Mouse (Mus musculus): ENCODE measurements around the gene Lfng. TPM values are rescaled to one million over a fixed set of nuclear protein-coding genes. Genes with fewer than 3 reads are reported as not detected.

Gene Lfng
- not detected in 2 replicates for polyA plus RNA-seq (2012; ENCODE audit: insufficient read depth, insufficient read length, low replicate concordance, missing spikeins)

- Histone ChIP-seq H3K4me1 (ENCODE audit: control insufficient read depth, insufficient read depth, low read length) (peaks cover 58% of the 10 kb centered on the region), H3K27ac (ENCODE audit: insufficient read depth, low read depth, low read length) (peak within 1 kb of the TSS; percentile 23; the same call in 1 of the 2 replicates), H3K4me3 (ENCODE audit: insufficient read depth, low read depth, low read length) (peak within 1 kb of the TSS; percentile 50)
- under 1% methylated on average over 87 of the region's 91 CpGs for WGBS
- TF ChIP-seq CTCF (IDR thresholded peaks at IDR 0.05; ENCODE audit: insufficient read depth, low read depth, low read length) (peak; percentile 15; the same call in 1 of the 2 replicates), POLR2A (IDR thresholded peaks at IDR 0.05; ENCODE audit: insufficient read depth, low read depth, low read length) (peak; percentile 16; the same call in 1 of the 2 replicates)
Observed at GRCm38 (mm10) chr5:140607001-140607835, at the start of gene Lfng. Gene Lfng (plus strand): TSS chr5:140607320.

- no peak overlapping the region for H3K4me3 ChIP-seq (ENCODE audit: insufficient read depth, low read depth, low read length)
- H3K27ac ChIP-seq (ENCODE audit: insufficient read depth, low read depth, low read length): no peak overlapping the region
- peaks cover 15% of the 10 kb centered on the region for H3K4me1 ChIP-seq (ENCODE audit: control insufficient read depth, insufficient read depth, low read length)
- 87% methylated on average over 9 of the region's 9 CpGs for WGBS
- TF ChIP-seq CTCF (IDR thresholded peaks at IDR 0.05; ENCODE audit: insufficient read depth, low read depth, low read length) (no peak), POLR2A (IDR thresholded peaks at IDR 0.05; ENCODE audit: insufficient read depth, low read depth, low read length) (no peak)
Observed at GRCm38 (mm10) chr5:140562601-140563000, 44.5 kb upstream of the Lfng start.

- Histone ChIP-seq H3K4me3 (ENCODE audit: insufficient read depth, low read depth, low read length) (no peak within 1 kb of the TSS), H3K4me1 (ENCODE audit: control insufficient read depth, insufficient read depth, low read length) (peaks cover 22% of the 10 kb centered on the region), H3K27ac (ENCODE audit: insufficient read depth, low read depth, low read length) (no peak within 1 kb of the TSS)
- TF ChIP-seq CTCF (IDR thresholded peaks at IDR 0.05; ENCODE audit: insufficient read depth, low read depth, low read length) (no peak), POLR2A (IDR thresholded peaks at IDR 0.05; ENCODE audit: insufficient read depth, low read depth, low read length) (no peak)
- 95% methylated on average over 4 of the region's 4 CpGs for WGBS
Observed at GRCm38 (mm10) chr5:140564896-140565295, 42.2 kb upstream of the Lfng start, which contains the start of gene Grifin. Gene Grifin (minus strand): TSS chr5:140565071.

GRCm38 (mm10) chr5:140565451-140565850, 41.7 kb upstream of the Lfng start:
- Histone ChIP-seq H3K4me3 (ENCODE audit: insufficient read depth, low read depth, low read length) (no peak overlapping the region), H3K4me1 (ENCODE audit: control insufficient read depth, insufficient read depth, low read length) (peaks cover 22% of the 10 kb centered on the region), H3K27ac (ENCODE audit: insufficient read depth, low read depth, low read length) (no peak overlapping the region)
- WGBS: 44% methylated on average over 5 of the region's 5 CpGs
- TF ChIP-seq POLR2A (IDR thresholded peaks at IDR 0.05; ENCODE audit: insufficient read depth, low read depth, low read length): no peak
- TF ChIP-seq CTCF (IDR thresholded peaks at IDR 0.05; ENCODE audit: insufficient read depth, low read depth, low read length): no peak

- H3K27ac ChIP-seq (ENCODE audit: insufficient read depth, low read depth, low read length): no peak overlapping the region
- TF ChIP-seq CTCF (IDR thresholded peaks at IDR 0.05; ENCODE audit: insufficient read depth, low read depth, low read length): peak; percentile 46; the same call in 1 of the 2 replicates
- no peak for TF ChIP-seq POLR2A (IDR thresholded peaks at IDR 0.05; ENCODE audit: insufficient read depth, low read depth, low read length)
- no peak overlapping the region for H3K4me3 ChIP-seq (ENCODE audit: insufficient read depth, low read depth, low read length)
- 64% methylated on average over 6 of the region's 6 CpGs for WGBS
- peaks cover 24% of the 10 kb centered on the region for H3K4me1 ChIP-seq (ENCODE audit: control insufficient read depth, insufficient read depth, low read length)
Observed at GRCm38 (mm10) chr5:140565856-140566255, 41.3 kb upstream of the Lfng start.

GRCm38 (mm10) chr5:140566271-140566670, 40.8 kb upstream of the Lfng start:
- no peak for TF ChIP-seq CTCF (IDR thresholded peaks at IDR 0.05; ENCODE audit: insufficient read depth, low read depth, low read length)
- no peak for TF ChIP-seq POLR2A (IDR thresholded peaks at IDR 0.05; ENCODE audit: insufficient read depth, low read depth, low read length)
- peaks cover 24% of the 10 kb centered on the region for H3K4me1 ChIP-seq (ENCODE audit: control insufficient read depth, insufficient read depth, low read length)
- 89% methylated on average over 4 of the region's 4 CpGs for WGBS
- no peak overlapping the region for H3K27ac ChIP-seq (ENCODE audit: insufficient read depth, low read depth, low read length)
- H3K4me3 ChIP-seq (ENCODE audit: insufficient read depth, low read depth, low read length): no peak overlapping the region

GRCm38 (mm10) chr5:140567321-140567720, 39.8 kb upstream of the Lfng start:
- Histone ChIP-seq H3K4me3 (ENCODE audit: insufficient read depth, low read depth, low read length) (no peak overlapping the region), H3K27ac (ENCODE audit: insufficient read depth, low read depth, low read length) (no peak overlapping the region), H3K4me1 (ENCODE audit: control insufficient read depth, insufficient read depth, low read length) (peaks cover 28% of the 10 kb centered on the region)
- 43% methylated on average over 11 of the region's 11 CpGs for WGBS
- TF ChIP-seq POLR2A (IDR thresholded peaks at IDR 0.05; ENCODE audit: insufficient read depth, low read depth, low read length) (no peak), CTCF (IDR thresholded peaks at IDR 0.05; ENCODE audit: insufficient read depth, low read depth, low read length) (no peak)

GRCm38 (mm10) chr5:140567751-140568150, 39.4 kb upstream of the Lfng start:
- WGBS: 85% methylated on average over 5 of the region's 5 CpGs
- Histone ChIP-seq H3K4me3 (ENCODE audit: insufficient read depth, low read depth, low read length) (no peak overlapping the region), H3K27ac (ENCODE audit: insufficient read depth, low read depth, low read length) (no peak overlapping the region), H3K4me1 (ENCODE audit: control insufficient read depth, insufficient read depth, low read length) (peaks cover 28% of the 10 kb centered on the region)
- no peak for TF ChIP-seq POLR2A (IDR thresholded peaks at IDR 0.05; ENCODE audit: insufficient read depth, low read depth, low read length)
- no peak for TF ChIP-seq CTCF (IDR thresholded peaks at IDR 0.05; ENCODE audit: insufficient read depth, low read depth, low read length)

- TF ChIP-seq POLR2A (IDR thresholded peaks at IDR 0.05; ENCODE audit: insufficient read depth, low read depth, low read length): no peak
- peak; percentile 57 for TF ChIP-seq CTCF (IDR thresholded peaks at IDR 0.05; ENCODE audit: insufficient read depth, low read depth, low read length)
- Histone ChIP-seq H3K27ac (ENCODE audit: insufficient read depth, low read depth, low read length) (no peak overlapping the region), H3K4me1 (ENCODE audit: control insufficient read depth, insufficient read depth, low read length) (peaks cover 28% of the 10 kb centered on the region), H3K4me3 (ENCODE audit: insufficient read depth, low read depth, low read length) (no peak overlapping the region)
- 22% methylated on average over 10 of the region's 10 CpGs for WGBS
Observed at GRCm38 (mm10) chr5:140568321-140568970, 38.7 kb upstream of the Lfng start.
